Mouse (Mus musculus): ENCODE results near the gene Elavl3. TPM values are rescaled to one million over a fixed set of nuclear protein-coding genes. Genes with fewer than 3 reads are reported as not detected.

Elavl3 gene
- total and polyA plus RNA-seq, 3 experiments = 0.01 to 0.05 TPM; not detected in 1

GRCm38 (mm10) chr9:22072276-22072675 lies 20.5 kb upstream of the Elavl3 start:
- H3K27me3 ChIP-seq (ENCODE audit: insufficient read depth, low read length) = no peaks in the 10 kb centered on the region
- no peak for TF ChIP-seq GATA2 (IDR thresholded peaks at IDR 0.05; ENCODE audit: borderline replicate concordance, low read depth, low read length)
- no peak for TF ChIP-seq TAL1 (conservative IDR thresholded peaks at IDR 0.05; ENCODE audit: low read depth, low read length)
- no peak for TF ChIP-seq POLR2AphosphoS5 (IDR thresholded peaks at IDR 0.05; ENCODE audit: insufficient replicate concordance, low read depth, low read length)
- TF ChIP-seq GATA1 (IDR thresholded peaks at IDR 0.05; ENCODE audit: borderline replicate concordance, low read length) = no peak
- no peak for TF ChIP-seq CTCF (IDR thresholded peaks at IDR 0.05; ENCODE audit: low read depth, low read length)
- no peak for ATAC-seq (ENCODE audit: extremely low read depth, insufficient number of reproducible peaks, low FRiP score, poor library complexity, severe bottlenecking)
- H3K4me1 ChIP-seq (ENCODE audit: insufficient read depth, low read depth, low read length) = peaks cover 29% of the 10 kb centered on the region
- H3K36me3 ChIP-seq (replicated peaks) = peaks cover 82% of the 10 kb centered on the region
- DNase-seq (ENCODE audit: low spot score) = no peak
- no peak overlapping the region; the same call in 1 of the 2 replicates for H3K4me3 ChIP-seq (ENCODE audit: low read depth, low read length)
- H3K9me3 ChIP-seq (replicated peaks) = no peaks in the 10 kb centered on the region

GRCm38 (mm10) chr9:22070791-22071573 lies 19.2 kb upstream of the Elavl3 start, which contains the start of the genes Gm49318 and Zfp653:
Gm49318 (minus strand) TSS chr9:22071259.
Zfp653 (minus strand) TSS chr9:22071376.
- no peaks in the 10 kb centered on the region for H3K9me3 ChIP-seq (replicated peaks)
- TF ChIP-seq POLR2AphosphoS5 (IDR thresholded peaks at IDR 0.05; ENCODE audit: insufficient replicate concordance, low read depth, low read length) = no peak
- TF ChIP-seq GATA2 (IDR thresholded peaks at IDR 0.05; ENCODE audit: borderline replicate concordance, low read depth, low read length) = no peak
- TF ChIP-seq CTCF (IDR thresholded peaks at IDR 0.05; ENCODE audit: low read depth, low read length) = no peak
- TF ChIP-seq GATA1 (IDR thresholded peaks at IDR 0.05; ENCODE audit: borderline replicate concordance, low read length) = no peak
- no peak for TF ChIP-seq TAL1 (conservative IDR thresholded peaks at IDR 0.05; ENCODE audit: low read depth, low read length)
- peak; percentile 97 for DNase-seq (ENCODE audit: low spot score)
- peak; percentile 94 for ATAC-seq (ENCODE audit: extremely low read depth, insufficient number of reproducible peaks, low FRiP score, poor library complexity, severe bottlenecking)
- peaks cover 29% of the 10 kb centered on the region for H3K4me1 ChIP-seq (ENCODE audit: insufficient read depth, low read depth, low read length)
- H3K36me3 ChIP-seq (replicated peaks) = peaks cover 82% of the 10 kb centered on the region
- H3K27me3 ChIP-seq (ENCODE audit: insufficient read depth, low read length) = no peaks in the 10 kb centered on the region
- peak within 1 kb of the TSS; percentile 87 for H3K4me3 ChIP-seq (ENCODE audit: low read depth, low read length)

GRCm38 (mm10) chr9:22069881-22070553 lies 18.2 kb upstream of the Elavl3 start:
- Histone ChIP-seq H3K4me3 (ENCODE audit: low read depth, low read length) (peak overlapping the region; percentile 87), H3K36me3 (replicated peaks) (peaks cover 85% of the 10 kb centered on the region), H3K27me3 (ENCODE audit: insufficient read depth, low read length) (no peaks in the 10 kb centered on the region), H3K4me1 (ENCODE audit: insufficient read depth, low read depth, low read length) (peaks cover 29% of the 10 kb centered on the region), H3K9me3 (replicated peaks) (no peaks in the 10 kb centered on the region)
- no peak for ATAC-seq (ENCODE audit: extremely low read depth, insufficient number of reproducible peaks, low FRiP score, poor library complexity, severe bottlenecking)
- DNase-seq (ENCODE audit: low spot score) = no peak
- TF ChIP-seq POLR2AphosphoS5 (IDR thresholded peaks at IDR 0.05; ENCODE audit: insufficient replicate concordance, low read depth, low read length) = no peak
- TF ChIP-seq GATA2 (IDR thresholded peaks at IDR 0.05; ENCODE audit: borderline replicate concordance, low read depth, low read length) = no peak

GRCm38 (mm10) chr9:22067195-22067594 lies 15.4 kb upstream of the Elavl3 start:
- Histone ChIP-seq H3K9me3 (replicated peaks) (no peaks in the 10 kb centered on the region), H3K4me1 (ENCODE audit: insufficient read depth, low read depth, low read length) (peaks cover 21% of the 10 kb centered on the region), H3K4me3 (ENCODE audit: low read depth, low read length) (no peak overlapping the region), H3K27me3 (ENCODE audit: insufficient read depth, low read length) (no peaks in the 10 kb centered on the region), H3K36me3 (replicated peaks) (peaks cover 85% of the 10 kb centered on the region)
- ATAC-seq (ENCODE audit: extremely low read depth, insufficient number of reproducible peaks, low FRiP score, poor library complexity, severe bottlenecking) (no peak), DNase-seq (ENCODE audit: low spot score) (no peak)
- no peak for TF ChIP-seq TAL1 (conservative IDR thresholded peaks at IDR 0.05; ENCODE audit: low read depth, low read length)
- no peak for TF ChIP-seq GATA2 (IDR thresholded peaks at IDR 0.05; ENCODE audit: borderline replicate concordance, low read depth, low read length)
- TF ChIP-seq POLR2AphosphoS5 (IDR thresholded peaks at IDR 0.05; ENCODE audit: insufficient replicate concordance, low read depth, low read length) = no peak
- TF ChIP-seq GATA1 (IDR thresholded peaks at IDR 0.05; ENCODE audit: borderline replicate concordance, low read length) = no peak
- no peak for TF ChIP-seq CTCF (IDR thresholded peaks at IDR 0.05; ENCODE audit: low read depth, low read length)

- DNase-seq (ENCODE audit: low spot score) (peak; percentile 32), ATAC-seq (ENCODE audit: extremely low read depth, insufficient number of reproducible peaks, low FRiP score, poor library complexity, severe bottlenecking) (no peak)
- no peaks in the 10 kb centered on the region for H3K27me3 ChIP-seq (ENCODE audit: insufficient read depth, low read length)
- H3K4me1 ChIP-seq (ENCODE audit: insufficient read depth, low read depth, low read length) = peaks cover 17% of the 10 kb centered on the region
- peaks cover 89% of the 10 kb centered on the region for H3K36me3 ChIP-seq (replicated peaks)
- H3K9me3 ChIP-seq (replicated peaks) = no peaks in the 10 kb centered on the region
- TF ChIP-seq GATA1 (IDR thresholded peaks at IDR 0.05; ENCODE audit: borderline replicate concordance, low read length) (no peak), GATA2 (IDR thresholded peaks at IDR 0.05; ENCODE audit: borderline replicate concordance, low read depth, low read length) (no peak), CTCF (IDR thresholded peaks at IDR 0.05; ENCODE audit: low read depth, low read length) (peak; percentile 59), TAL1 (conservative IDR thresholded peaks at IDR 0.05; ENCODE audit: low read depth, low read length) (no peak), POLR2AphosphoS5 (IDR thresholded peaks at IDR 0.05; ENCODE audit: insufficient replicate concordance, low read depth, low read length) (no peak)
- H3K4me3 ChIP-seq (ENCODE audit: low read depth, low read length) = no peak overlapping the region
Measured at GRCm38 (mm10) chr9:22066433-22066832, 14.6 kb upstream of the Elavl3 start.

GRCm38 (mm10) chr9:22065642-22066041 lies 13.8 kb upstream of the Elavl3 start:
- TF ChIP-seq POLR2AphosphoS5 (IDR thresholded peaks at IDR 0.05; ENCODE audit: insufficient replicate concordance, low read depth, low read length) = no peak
- no peak for TF ChIP-seq GATA2 (IDR thresholded peaks at IDR 0.05; ENCODE audit: borderline replicate concordance, low read depth, low read length)
- no peak for TF ChIP-seq GATA1 (IDR thresholded peaks at IDR 0.05; ENCODE audit: borderline replicate concordance, low read length)
- no peak for TF ChIP-seq CTCF (IDR thresholded peaks at IDR 0.05; ENCODE audit: low read depth, low read length)
- TF ChIP-seq TAL1 (conservative IDR thresholded peaks at IDR 0.05; ENCODE audit: low read depth, low read length) = no peak
- peaks cover 17% of the 10 kb centered on the region for H3K4me1 ChIP-seq (ENCODE audit: insufficient read depth, low read depth, low read length)
- H3K36me3 ChIP-seq (replicated peaks) = peaks cover 96% of the 10 kb centered on the region
- DNase-seq (ENCODE audit: low spot score) (no peak), ATAC-seq (ENCODE audit: extremely low read depth, insufficient number of reproducible peaks, low FRiP score, poor library complexity, severe bottlenecking) (no peak)
- H3K27me3 ChIP-seq (ENCODE audit: insufficient read depth, low read length) = no peaks in the 10 kb centered on the region
- H3K4me3 ChIP-seq (ENCODE audit: low read depth, low read length) = no peak overlapping the region
- no peaks in the 10 kb centered on the region for H3K9me3 ChIP-seq (replicated peaks)

Measured in G1E (cell line).